Mouse (Mus musculus) stomach, postnatal 0 days (tissue): ENCODE data around the gene Irgq. TPM values are rescaled to one million over a fixed set of nuclear protein-coding genes. Genes with fewer than 3 reads are reported as not detected.

Experiments
- ATAC-seq: fragments of 200-750 bp; cut with Nextera tagmentation; 2 replicates; pipeline ENCODE4 v1.8.0; 2017; ENCODE audit not compliant: low FRiP score, low TSS enrichment
- DNase-seq: peaks from one replicate; pipeline ENCODE4 v3.0.0-alpha.2; 2016; ENCODE audit warnings: low spot score
- H3K27ac ChIP-seq: fragments of 300-500 bp; sonication (generic); replicated peaks from 2 replicates; pipeline ENCODE4 v1.5.1; 2014; ENCODE audit warnings: mild to moderate bottlenecking, control low read depth
- H3K27me3 ChIP-seq: fragments of 300-500 bp; sonication (generic); 2 replicates; pipeline ENCODE4 v1.6.1; 2014; ENCODE audit warnings: low read length; ENCODE audit not compliant: control insufficient read depth, insufficient read depth
- H3K36me3 ChIP-seq: fragments of 300-500 bp; sonication (generic); 2 replicates; pipeline ENCODE4 v1.6.1; 2014; ENCODE audit warnings: low read length, mixed read lengths; ENCODE audit not compliant: control insufficient read depth, insufficient read depth
- H3K4me1 ChIP-seq: fragments of 300-500 bp; sonication (generic); replicated peaks from 2 replicates; pipeline ENCODE4 v1.6.1; 2014; ENCODE audit warnings: antibody characterized with exemption; ENCODE audit not compliant: control insufficient read depth, insufficient read depth
- H3K4me2 ChIP-seq: fragments of 300-500 bp; sonication (generic); replicated peaks from 2 replicates; pipeline ENCODE4 v1.6.1; 2014; ENCODE audit warnings: low read depth, mild to moderate bottlenecking, control low read depth, moderate library complexity
- H3K4me3 ChIP-seq: fragments of 300-500 bp; sonication (generic); 2 replicates; pipeline ENCODE4 v1.5.1; 2014; ENCODE audit warnings: low read depth, low read length, control low read depth
- H3K9ac ChIP-seq: fragments of 300-500 bp; sonication (generic); 2 replicates; pipeline ENCODE4 v1.6.1; 2014; ENCODE audit warnings: mild to moderate bottlenecking, low read length, control low read depth, mixed read lengths
- H3K9me3 ChIP-seq: fragments of 300-500 bp; sonication (generic); 2 replicates; pipeline ENCODE4 v1.6.1; 2016; ENCODE audit warnings: low read length; ENCODE audit not compliant: control insufficient read depth
- CTCF ChIP-seq: IDR thresholded peaks from 2 replicates; pipeline ENCODE4 v1.5.1; 2016; ENCODE audit warnings: antibody characterized with exemption, low read depth, mild to moderate bottlenecking, moderate library complexity
- EP300 ChIP-seq: optimal IDR thresholded peaks from 2 replicates; pipeline ENCODE3; 2016; ENCODE audit warnings: antibody characterized with exemption
- WGBS: fragments of 180-500 bp; shearing (Covaris S2); extraction: QIAGEN DNeasy Blood & Tissue Kit; methylation state at CpG from one replicate; pipeline ENCODE4 v1.1.7; 2014; 5-methylcytosine and 5-hydroxymethylcytosine counted together
- polyA plus RNA-seq: library from polyadenylated mRNA; unstranded; fragments of >200 nt; fragmentation: Nextera tagmentation; extraction: Ambion mirVana; gene quantifications from 2 replicates; pipeline ENCODE4 v1.2.1, GENCODE M21; 2015

Irgq gene
- polyA plus RNA-seq, 1 experiment from 2014 or later, result 4.3 TPM

- Histone ChIP-seq H3K9me3 (no peaks in the 10 kb centered on the region), H3K4me2 (no peak overlapping the region), H3K4me3 (no peak overlapping the region), H3K36me3 (no peaks in the 10 kb centered on the region), H3K9ac (no peak overlapping the region), H3K27me3 (no peaks in the 10 kb centered on the region), H3K27ac (no peak overlapping the region), H3K4me1 (no peaks in the 10 kb centered on the region; the same call in 1 of the 2 replicates)
- DNase-seq, result peak; percentile 47
- WGBS, result 49% methylated on average over 21 of the region's 21 CpGs
- TF ChIP-seq CTCF, result peak; percentile 63
- TF ChIP-seq EP300, result no peak
- ATAC-seq, result no peak
These were observed 29.0 kb upstream of the Irgq start for GRCm38 (mm10) chr7:24501492-24501891.

- 16% methylated on average over 8 of the region's 10 CpGs for WGBS
- ATAC-seq (no peak), DNase-seq (no peak)
- Histone ChIP-seq H3K9ac (no peak overlapping the region), H3K27me3 (no peaks in the 10 kb centered on the region), H3K36me3 (no peaks in the 10 kb centered on the region), H3K4me2 (no peak overlapping the region), H3K9me3 (no peaks in the 10 kb centered on the region), H3K4me1 (no peaks in the 10 kb centered on the region; the same call in 1 of the 2 replicates), H3K27ac (no peak overlapping the region), H3K4me3 (no peak overlapping the region)
- TF ChIP-seq CTCF, result no peak
- TF ChIP-seq EP300, result no peak
These were observed 26.5 kb upstream of the Irgq start for GRCm38 (mm10) chr7:24504004-24504403.

- no peaks in the 10 kb centered on the region for H3K9me3 ChIP-seq
- no peak for ATAC-seq
- no peak overlapping the region for H3K27ac ChIP-seq
- WGBS, result 36% methylated on average over 4 of the region's 4 CpGs
- H3K9ac ChIP-seq, result no peak overlapping the region
- no peak overlapping the region for H3K4me2 ChIP-seq
- no peaks in the 10 kb centered on the region for H3K4me1 ChIP-seq
- no peak for DNase-seq
- H3K36me3 ChIP-seq, result no peaks in the 10 kb centered on the region
- H3K4me3 ChIP-seq, result no peak overlapping the region
- TF ChIP-seq EP300, result no peak
- no peak for TF ChIP-seq CTCF
- H3K27me3 ChIP-seq, result no peaks in the 10 kb centered on the region
These were observed 25.6 kb upstream of the Irgq start for GRCm38 (mm10) chr7:24504868-24505267.

GRCm38 (mm10) chr7:24505447-24506064, 24.9 kb upstream of the Irgq start:
- H3K27me3 ChIP-seq, result no peaks in the 10 kb centered on the region
- DNase-seq (no peak), ATAC-seq (no peak)
- no peaks in the 10 kb centered on the region for H3K9me3 ChIP-seq
- H3K4me2 ChIP-seq, result peak overlapping the region; percentile 91; the same call in 1 of the 2 replicates
- H3K9ac ChIP-seq, result no peak overlapping the region
- H3K36me3 ChIP-seq, result no peaks in the 10 kb centered on the region
- H3K27ac ChIP-seq, result no peak overlapping the region
- 43% methylated on average over 15 of the region's 15 CpGs for WGBS
- TF ChIP-seq EP300, result no peak
- TF ChIP-seq CTCF, result no peak
- no peak overlapping the region for H3K4me3 ChIP-seq
- no peaks in the 10 kb centered on the region for H3K4me1 ChIP-seq

- Histone ChIP-seq H3K27me3 (no peaks in the 10 kb centered on the region), H3K9ac (peak overlapping the region; percentile 95; the same call in 1 of the 2 replicates), H3K27ac (peak overlapping the region; percentile 98; the same call in 1 of the 2 replicates), H3K4me2 (peak overlapping the region; percentile 91), H3K4me1 (no peaks in the 10 kb centered on the region), H3K4me3 (peak overlapping the region; percentile 68; the same call in 1 of the 2 replicates), H3K9me3 (no peaks in the 10 kb centered on the region), H3K36me3 (no peaks in the 10 kb centered on the region)
- DNase-seq (no peak), ATAC-seq (no peak)
- WGBS, result 16% methylated on average over 3 of the region's 3 CpGs
- TF ChIP-seq CTCF (no peak), EP300 (no peak)
These were observed 24.4 kb upstream of the Irgq start for GRCm38 (mm10) chr7:24506065-24506459.

- peak; percentile 8; the same call in 1 of the 2 replicates for ATAC-seq
- no peaks in the 10 kb centered on the region for H3K27me3 ChIP-seq
- H3K36me3 ChIP-seq, result no peaks in the 10 kb centered on the region
- H3K4me2 ChIP-seq, result peak overlapping the region; percentile 91
- peak overlapping the region; percentile 68 for H3K4me3 ChIP-seq
- TF ChIP-seq CTCF (no peak), EP300 (no peak)
- H3K4me1 ChIP-seq, result no peaks in the 10 kb centered on the region
- peak; percentile 31 for DNase-seq
- H3K9me3 ChIP-seq, result no peaks in the 10 kb centered on the region
- H3K9ac ChIP-seq, result peak overlapping the region; percentile 95
- WGBS, result under 1% methylated on average over 12 of the region's 12 CpGs
- H3K27ac ChIP-seq, result peak overlapping the region; percentile 98
These were observed 24.0 kb upstream of the Irgq start for GRCm38 (mm10) chr7:24506476-24506837.
